Mouse (Mus musculus) Patski (cell line): ENCODE measurements around the gene Dnajb5. TPM values are rescaled to one million over a fixed set of nuclear protein-coding genes. Genes with fewer than 3 reads are reported as not detected.
A peak's percentile ranks its signal among the peaks of the same experiment; 100 is the strongest.

Source experiments
- ATAC-seq: fragments of 100-300 bp; one replicate; pipeline ENCODE4 v1.8.0; 2021
- CTCF ChIA-PET: fragments of 350-600 bp; sonication (Branson Sonifier 250); formaldehyde crosslinking; loops from one replicate; lab custom pipeline; 2022; ENCODE audit warnings: inconsistent platforms; lab: Charles Lee
- POLR2A ChIA-PET: fragments of 350-600 bp; sonication (Branson Sonifier 250); formaldehyde crosslinking; loops from one replicate; lab custom pipeline; 2022; ENCODE audit warnings: antibody characterized with exemption, inconsistent platforms; lab: Charles Lee
- DNase-seq: peaks from one replicate; pipeline ENCODE4 v3.0.0-alpha.2; 2011; ENCODE audit warnings: low read depth, low spot score
- H3K27me3 ChIP-seq: fragments of 371-371 bp; one replicate; pipeline ENCODE4 v1.5.1; 2021
- CTCF ChIP-seq: fragments of 100-300 bp; IDR thresholded peaks from one replicate; pipeline ENCODE4 v1.5.1; 2021
- in situ Hi-C: fragments of 300-500 bp; cut with MboI; formaldehyde crosslinking; loops from 3 replicates; pipeline ENCODE4 v1.11.1; 2018; ENCODE audit warnings: low pct_unique_long_range_greater_than_20kb, mixed read lengths
- polyA plus RNA-seq: library from polyadenylated mRNA; unstranded; gene quantifications from one replicate; pipeline ENCODE4 v1.2.3, GENCODE M21; 2021

Gene Dnajb5
- polyA plus RNA-seq: 8.5 TPM

GRCm38 (mm10) chr4:42949676-42950051 is at the start of gene Dnajb5:
Gene Dnajb5 (plus strand): TSS chr4:42949814.
- H3K27me3 ChIP-seq: no peaks in the 10 kb centered on the region
- peak; percentile 85 for DNase-seq
- in situ Hi-C loops: no loop called here
- ChIA-PET CTCF (interaction anchor here (4.1 kb wide), 1 partner anchor 12 kb away, joined by 25 read pairs; no protein-coding TSS in a partner anchor), POLR2A (no interaction called here)
- peak; percentile 95 for ATAC-seq
- no peak for TF ChIP-seq CTCF

GRCm38 (mm10) chr4:42900878-42901277 is 48.7 kb upstream of the Dnajb5 start:
- no peak for DNase-seq
- POLR2A ChIA-PET: no interaction called here
- ATAC-seq: no peak
- TF ChIP-seq CTCF: no peak
- peaks cover 44% of the 10 kb centered on the region for H3K27me3 ChIP-seq
- CTCF ChIA-PET: interaction anchor here (1.7 kb wide), 1 partner anchor 9 kb away, joined by 5 read pairs; no protein-coding TSS in a partner anchor
- in situ Hi-C loops: no loop called here

- ChIA-PET POLR2A (no interaction called here), CTCF (no interaction called here)
- ATAC-seq (no peak), DNase-seq (no peak)
- TF ChIP-seq CTCF: peak; percentile 30
- H3K27me3 ChIP-seq: peaks cover 41% of the 10 kb centered on the region
- in situ Hi-C loops: no loop called here
Observed at GRCm38 (mm10) chr4:42902174-42902573, 47.4 kb upstream of the Dnajb5 start.

- DNase-seq: no peak
- POLR2A ChIA-PET: no interaction called here
- no peak for TF ChIP-seq CTCF
- CTCF ChIA-PET: no interaction called here
- ATAC-seq: no peak
- peaks cover 35% of the 10 kb centered on the region for H3K27me3 ChIP-seq
- in situ Hi-C loops: no loop called here
Observed at GRCm38 (mm10) chr4:42902730-42903129, 46.9 kb upstream of the Dnajb5 start.

GRCm38 (mm10) chr4:42903942-42904341 is 45.7 kb upstream of the Dnajb5 start:
- in situ Hi-C loops: no loop called here
- no peak for ATAC-seq
- ChIA-PET CTCF (interaction anchor here (1.0 kb wide), 1 partner anchor 9 kb away, joined by 4 read pairs; no protein-coding TSS in a partner anchor), POLR2A (interaction anchor here (0.7 kb wide), 1 partner anchor 43 kb away, joined by 3 read pairs; no protein-coding TSS in a partner anchor)
- no peak for DNase-seq
- peaks cover 30% of the 10 kb centered on the region for H3K27me3 ChIP-seq
- TF ChIP-seq CTCF: no peak

- POLR2A ChIA-PET: no interaction called here
- CTCF ChIA-PET: interaction anchor here (1.0 kb wide), 1 partner anchor 9 kb away, joined by 4 read pairs; no protein-coding TSS in a partner anchor
- DNase-seq (no peak), ATAC-seq (no peak)
- in situ Hi-C loops: no loop called here
- no peak for TF ChIP-seq CTCF
- peaks cover 29% of the 10 kb centered on the region for H3K27me3 ChIP-seq
Observed at GRCm38 (mm10) chr4:42904523-42904922, 45.1 kb upstream of the Dnajb5 start.

- in situ Hi-C loops: no loop called here
- POLR2A ChIA-PET: no interaction called here
- peaks cover 29% of the 10 kb centered on the region for H3K27me3 ChIP-seq
- no peak for TF ChIP-seq CTCF
- CTCF ChIA-PET: no interaction called here
- ATAC-seq (no peak), DNase-seq (no peak)
Observed at GRCm38 (mm10) chr4:42904966-42905365, 44.6 kb upstream of the Dnajb5 start.

- no peak for TF ChIP-seq CTCF
- POLR2A ChIA-PET: no interaction called here
- CTCF ChIA-PET: no interaction called here
- peaks cover 51% of the 10 kb centered on the region for H3K27me3 ChIP-seq
- DNase-seq (no peak), ATAC-seq (no peak)
- in situ Hi-C loops: no loop called here
Observed at GRCm38 (mm10) chr4:42913391-42913790, 36.2 kb upstream of the Dnajb5 start.

GRCm38 (mm10) chr4:42915311-42915710 is 34.3 kb upstream of the Dnajb5 start:
- in situ Hi-C loops: no loop called here
- CTCF ChIA-PET: no interaction called here
- POLR2A ChIA-PET: interaction anchor here (0.6 kb wide), 1 partner anchor 136 kb away, joined by 3 read pairs; no protein-coding TSS in a partner anchor
- DNase-seq: no peak
- H3K27me3 ChIP-seq: peaks cover 46% of the 10 kb centered on the region
- no peak for ATAC-seq
- TF ChIP-seq CTCF: no peak

GRCm38 (mm10) chr4:42915966-42916365 is 33.6 kb upstream of the Dnajb5 start:
- peaks cover 49% of the 10 kb centered on the region for H3K27me3 ChIP-seq
- ChIA-PET POLR2A (no interaction called here), CTCF (no interaction called here)
- no peak for TF ChIP-seq CTCF
- in situ Hi-C loops: no loop called here
- DNase-seq: no peak
- ATAC-seq: no peak

GRCm38 (mm10) chr4:42916617-42917401 is 32.8 kb upstream of the Dnajb5 start, which contains the start of gene Phf24:
Gene Phf24 (plus strand): TSS chr4:42916660.
- CTCF ChIA-PET: no interaction called here
- TF ChIP-seq CTCF: no peak
- in situ Hi-C loops: no loop called here
- DNase-seq: no peak
- H3K27me3 ChIP-seq: peaks cover 49% of the 10 kb centered on the region
- POLR2A ChIA-PET: no interaction called here
- no peak for ATAC-seq
